Mouse (Mus musculus) urinary bladder, adult 18-20 months (tissue): Measurements from ENCODE around the gene Flt1.

ENCODE experiments used
- DNase-seq, 2 experiments: peaks; one replicate each; pipeline ENCODE4 v3.0.0; 2022; ENCODE audit warnings: low spot score in 2 of 2, mixed read lengths in 2 of 2

The Flt1 gene

DNA sequence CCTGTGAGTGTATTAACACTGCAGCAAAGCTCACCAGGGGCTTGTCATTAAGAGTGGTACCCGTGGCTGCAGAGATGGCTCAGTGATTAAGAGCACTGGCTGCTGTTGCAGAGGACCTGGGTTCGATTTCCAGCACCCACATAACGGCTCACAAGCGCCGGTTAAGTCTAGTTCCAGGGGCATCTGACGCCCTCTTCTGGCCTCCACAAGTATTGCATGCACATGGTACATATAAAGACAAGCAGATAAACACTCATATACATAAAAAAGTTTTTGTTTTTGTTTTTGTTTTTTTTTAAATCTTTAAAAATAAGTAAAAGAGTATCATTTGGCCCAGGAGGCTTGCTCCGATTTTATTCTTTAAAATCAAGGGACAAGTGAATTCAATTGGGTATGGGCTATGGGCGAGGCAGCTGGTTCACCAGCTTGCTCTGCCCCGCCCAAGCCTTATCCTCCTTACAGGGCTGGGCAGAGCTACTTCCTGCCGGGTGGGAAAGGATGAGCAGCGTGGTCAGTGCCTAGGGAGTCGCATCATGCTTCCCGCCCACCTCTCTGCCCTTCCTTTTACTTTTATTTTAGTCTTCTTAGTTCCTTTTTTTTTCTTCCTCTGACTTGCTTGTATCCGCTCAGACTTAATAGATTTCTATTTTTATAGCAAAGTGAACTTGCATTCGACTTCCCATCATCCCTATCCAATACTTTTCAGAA is 57.0 kb downstream of the Flt1 start:
- DNase-seq: no peak

DNA sequence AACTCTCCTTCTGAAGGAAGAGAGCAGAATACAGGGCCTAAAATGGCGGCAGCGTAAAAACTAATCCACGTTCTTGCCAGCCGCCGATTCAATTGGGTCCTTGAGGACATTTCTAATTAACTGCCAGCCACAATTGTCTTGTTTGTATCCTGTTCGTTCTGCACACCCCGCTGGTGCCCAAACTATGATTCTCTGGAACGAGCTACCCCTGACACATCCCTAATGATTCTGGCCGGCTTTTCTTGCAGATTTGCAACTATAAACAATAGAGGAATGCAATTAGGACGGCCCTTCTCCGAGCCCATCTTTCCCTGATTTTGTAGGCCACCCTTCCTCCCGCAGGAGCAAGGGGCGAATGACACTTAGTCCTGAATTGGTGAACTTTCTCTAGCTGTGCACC is 59.9 kb downstream of the Flt1 start:
- DNase-seq: no peak

DNA sequence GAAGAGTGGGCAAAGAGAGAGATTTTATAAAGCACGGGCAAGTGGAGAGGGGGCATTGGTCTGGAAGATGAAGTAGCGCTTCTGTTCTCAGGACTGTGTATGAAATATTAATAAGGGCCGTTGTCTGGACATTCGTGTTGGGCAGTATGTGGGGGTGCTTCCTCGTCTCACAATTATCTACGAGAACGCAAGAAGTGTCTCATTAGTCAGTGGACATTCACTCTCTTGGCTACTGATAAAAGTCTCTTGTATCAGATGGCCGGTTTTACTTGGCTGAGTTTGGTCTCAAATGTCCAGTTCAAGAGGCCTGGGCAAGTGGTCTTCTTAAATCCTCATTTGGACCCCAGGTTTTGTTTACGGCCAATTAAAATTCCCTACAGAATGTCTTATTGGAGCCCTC is 60.4 kb downstream of the Flt1 start:
- no peak for DNase-seq

DNA sequence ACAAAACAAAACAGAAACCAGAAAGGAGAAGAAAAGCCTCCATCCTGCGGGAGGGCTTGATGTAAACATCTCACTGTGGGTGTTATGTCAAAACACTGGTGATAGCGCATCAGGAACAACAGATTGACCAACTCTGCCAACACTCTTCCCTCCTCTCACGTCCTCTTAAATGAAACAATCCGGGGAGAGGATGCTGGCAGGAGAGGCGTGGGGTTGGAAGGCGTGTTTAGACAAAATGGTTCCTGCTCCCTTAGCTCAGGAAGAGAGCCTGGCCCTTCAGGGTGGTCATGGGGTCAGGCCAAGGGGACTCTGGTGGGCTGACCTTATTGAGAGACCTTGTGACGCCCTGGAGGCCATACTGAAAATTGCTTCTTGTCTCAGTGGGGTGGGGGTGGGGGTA is 65.9 kb downstream of the Flt1 start:
- no peak for DNase-seq

DNA sequence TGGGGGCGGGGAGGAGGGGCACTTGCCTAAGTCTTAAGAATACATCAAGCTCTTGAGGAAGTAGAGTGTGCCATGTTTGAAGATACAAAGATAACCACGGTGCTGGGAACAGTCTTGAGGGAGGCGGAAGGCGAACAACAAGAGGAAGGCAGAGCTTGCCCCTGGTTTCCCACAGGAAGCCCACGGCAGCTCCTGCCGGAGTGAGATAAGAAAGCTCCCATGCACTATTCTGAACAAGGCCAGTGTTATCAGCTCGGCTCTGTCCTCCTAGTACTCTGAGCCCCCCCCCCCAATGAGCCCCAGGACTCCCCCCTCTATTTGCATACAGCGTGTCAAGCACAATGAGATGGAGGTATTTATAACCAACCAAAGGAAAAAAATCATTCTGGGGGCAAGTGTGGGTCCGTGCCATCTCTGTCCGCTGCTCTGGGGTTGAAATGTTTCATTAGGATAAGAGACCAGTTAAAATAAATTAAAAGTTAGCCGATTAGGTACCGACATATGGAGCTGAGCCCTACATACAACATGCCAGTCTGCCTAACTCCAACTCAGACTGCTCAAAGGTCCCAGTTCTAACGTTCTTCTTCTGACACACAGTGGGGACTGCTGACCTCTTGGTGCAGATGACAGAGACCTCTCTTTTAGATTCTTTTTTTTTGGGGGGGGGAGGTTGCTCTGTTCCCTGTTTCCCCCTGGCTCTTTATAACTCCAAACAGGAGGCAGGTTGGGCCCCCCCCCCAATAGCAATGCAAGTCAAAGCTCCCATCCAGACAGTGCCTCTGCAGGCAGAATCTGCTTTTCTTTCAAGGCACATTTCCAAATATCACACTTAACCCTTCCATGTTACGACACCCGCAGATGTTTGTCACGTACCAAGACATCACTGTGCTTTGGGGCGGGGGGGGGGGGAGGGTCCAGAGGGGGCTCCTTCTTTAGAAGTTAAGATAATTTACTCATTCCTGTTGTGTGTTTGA is 67.6 kb downstream of the Flt1 start:
- DNase-seq: no peak

DNA sequence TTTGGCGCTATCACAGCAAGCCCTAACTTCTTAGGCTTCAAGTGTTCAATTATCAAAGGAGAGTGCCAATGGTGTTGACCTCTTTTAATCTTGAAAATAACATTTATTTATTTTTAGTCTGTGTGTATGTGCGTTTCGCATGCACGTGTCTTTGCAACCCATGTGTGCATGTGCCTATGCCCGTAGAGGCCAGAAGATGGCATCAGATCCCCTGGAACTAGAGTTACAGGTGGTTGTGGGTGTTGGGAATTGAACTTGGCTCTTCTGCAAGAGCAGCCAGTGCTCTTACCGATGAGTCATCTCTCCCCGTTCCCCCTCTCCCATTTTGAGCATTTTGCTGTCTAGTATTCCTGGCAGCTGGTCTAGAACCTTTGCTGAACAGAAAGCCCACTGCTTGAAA is 70.0 kb downstream of the Flt1 start:
- no peak for DNase-seq

DNA sequence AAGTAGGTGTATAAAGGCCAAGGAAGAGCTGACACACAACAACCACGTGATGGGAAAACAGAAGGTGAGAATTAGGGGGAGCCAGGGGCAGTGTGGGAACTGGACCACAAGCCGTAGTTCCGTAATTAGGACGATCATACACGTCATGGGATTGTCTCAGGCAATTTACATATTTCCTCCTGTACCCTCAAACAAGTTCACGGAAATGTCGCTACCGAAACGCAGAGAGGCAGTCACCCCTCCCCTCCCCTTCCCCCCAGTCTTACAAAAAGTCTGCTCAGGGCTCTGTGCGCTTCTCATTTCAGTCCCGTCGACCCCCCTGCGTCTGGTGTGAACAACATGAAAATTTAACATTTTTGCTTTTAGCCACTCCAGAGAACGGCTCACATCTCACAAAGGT is 74.6 kb downstream of the Flt1 start:
- no peak for DNase-seq

DNA sequence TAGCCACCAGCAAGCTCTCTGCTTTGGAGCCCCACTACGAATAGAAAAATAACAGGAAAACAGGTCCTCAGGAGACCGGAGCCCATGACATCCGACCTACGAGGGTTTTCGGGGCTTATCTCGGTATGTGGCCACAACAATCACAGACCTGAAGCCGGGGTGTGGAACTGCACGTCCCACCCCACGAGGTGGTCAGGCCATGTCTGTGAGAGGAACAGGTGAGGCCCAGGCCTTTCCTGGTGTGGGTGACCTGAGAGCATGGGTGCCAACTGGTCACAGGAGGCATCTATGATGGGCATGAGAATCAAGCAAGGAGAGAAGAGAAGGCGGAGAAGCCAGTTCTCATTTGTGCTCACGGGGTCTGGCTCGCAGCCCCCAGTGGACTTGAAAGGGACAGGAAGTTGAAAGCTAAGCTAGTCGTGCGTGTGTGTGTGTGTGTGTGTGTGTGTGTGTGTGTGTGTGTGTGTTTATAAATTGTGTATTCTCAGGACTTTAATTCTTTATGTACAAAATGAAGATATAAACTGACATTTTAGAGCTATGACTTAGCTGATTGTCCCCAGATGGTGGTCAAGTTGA is 79.4 kb downstream of the Flt1 start:
- DNase-seq: no peak

DNA sequence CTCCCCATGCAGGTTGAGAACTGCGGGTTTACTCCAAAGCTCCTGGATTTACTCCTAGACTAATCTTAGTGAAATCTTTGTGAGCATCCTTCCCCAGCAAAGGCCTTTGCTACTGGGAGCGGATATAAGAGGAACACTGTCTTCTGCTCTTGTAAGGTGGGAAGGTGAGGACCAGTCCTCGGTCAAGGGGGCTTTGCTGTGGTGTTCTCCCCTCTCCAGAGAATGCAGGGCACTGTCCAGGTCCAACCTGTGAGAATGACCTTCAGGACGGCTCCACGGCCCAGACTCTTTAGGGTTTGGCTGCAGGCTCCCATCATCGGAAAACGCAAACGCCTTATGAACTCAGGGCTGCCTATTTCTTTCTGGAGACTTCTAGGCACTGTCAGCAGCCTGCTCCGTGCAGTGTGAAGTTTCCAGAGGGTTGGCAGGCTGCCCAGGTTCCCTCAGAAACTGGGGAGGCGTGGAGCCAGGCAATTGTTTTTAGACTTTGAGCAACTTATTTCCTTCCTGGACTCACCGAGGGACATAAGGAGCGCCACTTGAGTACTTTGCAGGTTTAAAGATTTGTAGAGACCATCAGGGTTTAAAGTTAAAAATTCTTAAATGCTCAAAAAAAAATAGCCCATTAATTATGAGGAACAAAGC is 80.7 kb downstream of the Flt1 start:
- DNase-seq: peak in 1 of 2 experiments; percentile 18

DNA sequence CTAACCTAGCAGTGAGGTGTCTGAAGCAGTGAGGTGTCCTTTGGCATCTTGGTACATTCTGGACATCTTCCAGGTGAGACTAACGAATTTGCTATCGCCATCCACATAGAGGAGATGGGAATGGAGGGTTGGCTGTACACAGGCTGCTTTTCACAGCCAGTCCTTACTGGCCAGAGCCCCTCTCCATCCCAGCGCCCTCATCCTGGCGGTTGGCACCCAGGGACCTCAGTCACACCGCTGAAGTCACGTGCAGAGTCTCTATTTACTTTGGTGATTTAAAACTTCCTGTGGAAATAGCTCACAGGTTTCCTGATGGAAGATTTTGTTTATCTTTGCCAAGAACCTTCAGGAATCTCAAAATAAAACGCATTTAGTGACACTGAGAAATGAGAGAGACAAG is 84.4 kb downstream of the Flt1 start:
- no peak for DNase-seq

DNA sequence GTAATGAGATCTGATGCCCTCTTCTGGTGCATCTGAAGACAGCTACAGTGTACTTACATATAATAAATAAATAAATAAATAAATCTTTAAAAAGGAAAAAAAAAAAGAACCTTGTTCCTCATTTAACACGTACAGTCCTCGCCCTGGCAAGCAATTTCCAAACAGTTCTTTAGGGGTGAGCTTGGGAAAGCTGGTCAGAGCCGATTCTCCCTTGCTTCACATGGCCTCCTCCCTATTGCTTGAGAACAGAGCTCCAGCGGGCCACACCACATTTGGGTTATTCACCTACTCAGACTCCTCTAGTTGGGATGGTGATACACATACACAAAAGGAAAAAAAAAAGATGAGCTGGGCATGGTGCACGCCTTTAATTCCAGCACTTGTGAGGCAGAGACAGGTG is 85.9 kb downstream of the Flt1 start:
- no peak for DNase-seq

DNA sequence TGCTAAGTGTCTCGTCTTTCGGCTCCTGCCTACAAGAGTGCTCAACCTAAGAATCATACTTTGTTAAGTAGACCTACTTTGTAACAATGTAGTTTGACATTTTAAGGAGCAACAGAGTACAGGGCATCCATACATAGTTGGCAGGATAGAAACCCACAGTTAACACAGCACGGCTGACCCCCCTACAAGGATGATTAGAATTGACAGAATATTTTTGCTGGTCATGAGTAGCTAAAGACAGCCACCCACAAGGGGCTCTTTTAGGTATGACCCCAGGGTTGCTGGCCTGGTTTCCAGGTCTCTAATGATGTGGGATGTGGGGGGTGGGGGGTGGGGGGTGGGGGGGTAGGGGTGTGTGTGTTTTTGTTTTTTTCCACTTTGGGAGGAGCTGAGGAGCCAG is 89.1 kb downstream of the Flt1 start:
- DNase-seq: no peak

DNA sequence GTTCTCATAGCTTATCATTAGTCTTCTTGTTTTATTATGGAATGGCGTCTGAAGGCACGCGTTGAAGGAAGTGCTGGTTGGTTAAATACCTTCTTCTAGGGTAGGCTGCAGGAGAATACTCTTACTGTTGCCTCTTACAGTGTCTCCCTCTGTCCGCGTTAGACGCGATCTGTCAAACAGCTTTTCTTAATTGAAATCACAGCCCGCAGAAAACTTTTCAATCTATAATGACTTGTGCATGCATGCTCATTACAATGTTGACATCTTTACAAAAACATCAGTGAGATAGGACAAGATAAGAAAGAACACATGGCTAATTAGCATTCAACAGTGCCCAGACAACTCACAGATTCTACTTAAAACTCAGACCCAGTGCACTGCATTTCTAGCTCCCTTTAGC is 89.9 kb downstream of the Flt1 start:
- DNase-seq: no peak

DNA sequence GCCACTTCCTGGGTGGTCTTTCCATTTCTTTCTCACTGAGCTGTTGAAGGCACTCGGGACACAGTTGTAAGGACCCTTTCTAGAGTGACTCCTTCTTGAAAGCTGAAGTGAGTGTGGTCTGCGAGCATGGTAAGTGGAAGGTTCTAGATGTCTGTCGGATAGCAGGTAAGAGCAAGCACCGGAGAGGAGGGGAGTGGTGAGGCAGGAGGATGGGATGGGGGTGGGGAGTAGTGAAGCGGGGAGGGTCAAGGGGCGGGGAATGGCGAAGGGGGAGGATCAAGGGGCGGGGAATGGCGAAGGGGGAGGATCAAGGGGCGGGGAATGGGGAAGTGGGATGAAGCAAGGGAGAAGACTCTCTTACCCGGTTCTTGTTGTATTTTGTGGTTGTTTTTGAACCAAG is 91.8 kb downstream of the Flt1 start:
- no peak for DNase-seq

DNA sequence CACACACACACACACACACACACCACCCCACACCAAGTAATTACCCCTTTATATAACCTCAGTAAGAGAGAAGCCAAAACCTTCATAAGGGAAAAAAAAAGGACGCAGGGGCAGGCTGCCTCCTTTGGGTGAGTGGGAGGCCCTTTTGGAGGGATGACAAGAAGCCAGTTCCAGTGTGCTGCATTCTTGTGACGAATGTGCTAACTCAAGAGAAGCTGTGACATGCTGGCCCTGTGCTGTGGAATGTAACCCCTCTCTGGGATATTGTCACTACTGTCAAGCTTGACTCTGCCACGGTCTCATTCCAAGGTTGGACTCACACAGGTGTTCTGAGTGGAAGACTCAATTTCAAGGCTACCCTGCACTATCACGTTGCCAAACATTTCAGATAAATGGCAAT is 93.1 kb downstream of the Flt1 start:
- no peak for DNase-seq

DNA sequence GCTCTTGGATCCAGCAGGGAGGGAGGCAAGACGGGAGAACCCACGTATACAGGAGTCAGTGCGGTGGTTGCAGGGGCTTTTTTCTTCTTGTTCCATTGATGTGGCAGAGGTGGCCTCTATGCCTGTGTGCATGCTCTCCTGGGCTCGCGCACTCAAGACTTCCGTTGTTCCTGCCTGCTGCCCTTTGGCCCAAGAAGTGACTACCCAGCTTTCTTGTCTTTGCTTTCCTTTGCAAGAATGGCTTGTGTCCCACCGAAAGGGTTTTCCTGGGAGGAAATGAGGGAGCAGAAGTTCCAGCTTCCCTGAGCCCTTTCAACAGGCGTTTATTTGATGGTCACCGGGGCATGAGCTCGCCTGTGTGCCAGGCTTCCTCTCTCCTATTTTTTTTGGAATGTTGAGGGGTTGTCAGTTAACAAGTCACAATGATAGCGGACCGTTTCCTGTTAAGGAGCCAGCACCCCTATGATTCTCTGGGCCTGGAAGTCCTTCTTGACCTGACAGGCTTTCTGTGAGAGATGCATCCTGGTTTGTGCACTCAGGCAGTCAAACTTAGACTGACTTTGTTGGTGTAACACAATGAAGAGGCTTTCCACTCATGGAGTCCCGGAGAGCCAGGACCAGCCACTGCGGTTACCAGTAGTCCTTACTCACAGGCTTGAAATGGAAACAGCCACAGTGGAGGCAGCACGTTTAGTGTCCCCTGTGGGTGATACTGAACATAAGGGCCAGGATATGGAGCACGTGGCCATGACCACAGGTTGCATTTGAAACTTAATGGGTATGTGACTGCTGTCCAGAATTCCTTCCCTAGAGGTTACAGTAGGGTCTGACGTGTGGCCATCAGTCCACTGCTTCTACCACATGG is 95.2 kb downstream of the Flt1 start:
- no peak for DNase-seq

DNA sequence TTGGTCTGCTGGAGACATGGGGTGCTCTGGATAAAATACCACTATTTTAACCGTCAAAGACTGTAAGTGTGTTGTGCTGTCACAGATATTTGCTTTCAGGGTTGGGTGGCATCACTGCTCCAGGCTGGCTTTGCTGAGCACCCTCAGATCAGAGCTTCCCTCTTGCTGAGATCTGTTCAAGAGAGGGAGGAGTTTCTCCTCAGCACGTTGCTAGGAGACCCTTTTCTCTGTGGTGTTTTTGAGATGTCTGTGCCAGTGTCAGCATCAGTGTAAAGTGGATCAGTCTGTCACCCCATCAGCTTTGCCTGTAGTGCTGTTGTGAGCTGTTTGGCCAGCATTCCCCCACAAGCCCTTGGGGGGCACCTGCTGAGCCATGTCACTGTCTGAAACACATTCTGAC is 98.9 kb downstream of the Flt1 start:
- no peak for DNase-seq

DNA sequence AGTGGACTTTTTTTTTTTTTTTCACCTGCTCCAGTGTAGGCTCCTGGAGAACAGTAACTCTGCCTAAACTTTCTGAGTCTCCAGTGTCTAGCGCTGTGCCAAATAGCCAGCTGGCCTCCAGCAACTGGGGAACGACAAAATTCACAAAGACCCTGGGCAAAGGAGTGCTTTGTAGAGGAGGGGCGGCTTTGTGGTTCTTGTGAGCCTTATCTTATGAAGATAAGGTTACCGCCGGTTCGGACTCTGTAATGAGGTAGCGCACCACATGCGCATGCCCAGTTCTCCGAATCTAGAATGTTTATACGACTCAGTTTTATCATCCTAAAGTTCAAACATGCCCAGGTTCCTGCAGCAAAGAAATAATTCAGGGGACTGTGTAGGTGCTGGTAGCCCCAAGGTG is 102.1 kb downstream of the Flt1 start:
- no peak for DNase-seq

DNA sequence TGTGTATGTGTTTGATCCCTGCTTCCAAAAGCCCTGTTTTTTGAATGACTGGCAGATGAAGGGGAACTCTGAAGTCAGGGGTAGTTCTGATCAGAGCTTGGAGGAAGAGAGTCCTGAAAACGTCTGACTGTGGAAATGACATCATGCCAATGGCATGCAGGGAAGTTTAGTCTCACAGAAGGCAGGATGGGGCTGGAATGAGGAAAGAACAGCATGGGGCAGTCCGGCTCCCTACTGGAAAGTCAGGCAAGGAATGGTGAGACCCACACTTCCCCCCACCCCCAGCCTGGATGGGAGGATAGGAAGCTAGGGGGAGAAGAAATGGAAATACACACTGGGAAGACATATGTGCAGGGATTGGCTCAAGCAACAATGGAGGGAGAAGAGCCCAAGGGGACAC is 105.6 kb downstream of the Flt1 start:
- no peak for DNase-seq

DNA sequence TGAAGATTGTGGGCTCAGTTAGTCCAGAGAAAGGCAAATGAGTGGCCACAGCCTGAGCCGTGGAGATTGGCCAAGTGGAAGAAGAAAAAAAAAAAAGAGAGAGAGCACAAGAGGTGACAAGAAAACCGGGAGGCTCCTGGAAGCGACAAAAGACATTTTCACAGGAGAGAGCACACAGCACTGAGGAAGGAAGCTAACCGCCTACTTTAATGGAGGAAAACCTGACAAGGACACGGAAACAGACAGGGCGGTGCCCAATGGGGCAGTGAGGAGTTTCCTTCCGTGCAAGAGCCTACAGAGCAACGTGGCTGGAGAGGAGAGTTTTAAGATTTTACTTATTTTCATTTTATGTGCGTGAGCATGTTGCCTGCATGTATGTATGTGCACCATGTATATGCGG is 107.6 kb downstream of the Flt1 start:
- DNase-seq: no peak

DNA sequence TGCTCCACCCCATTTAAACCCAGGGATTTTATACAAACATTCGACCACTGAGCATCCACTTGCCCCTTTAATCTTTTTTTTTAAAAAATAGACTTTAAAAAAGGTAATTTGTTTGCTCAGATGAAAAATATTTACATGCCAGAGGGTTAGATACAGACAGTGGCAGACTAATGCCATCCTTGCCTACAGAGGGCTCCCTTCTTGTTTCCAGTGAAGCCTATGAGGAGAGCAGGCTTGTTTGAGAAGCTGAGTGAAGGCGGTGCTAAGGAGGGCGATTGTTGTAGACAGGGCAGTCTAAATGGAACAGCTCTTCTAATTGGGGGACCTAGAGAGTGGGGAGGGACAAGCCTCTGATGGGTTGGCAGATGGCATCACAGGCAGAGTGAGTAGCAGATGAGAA is 109.4 kb downstream of the Flt1 start:
- no peak for DNase-seq
